Mouse (Mus musculus) testis, adult 2 months (tissue): ENCODE measurements around the gene Gm20388. TPM values are rescaled to one million over a fixed set of nuclear protein-coding genes. Genes with fewer than 3 reads are reported as not detected.

Experiments used
- H3K27ac ChIP-seq: fragments of 200-500 bp; 2 replicates; pipeline ENCODE4 v1.5.1; 2012; ENCODE audit warnings: low read depth, low read length; ENCODE audit not compliant: control insufficient read depth, insufficient read depth
- H3K27me3 ChIP-seq: fragments of 200-500 bp; 2 replicates; pipeline ENCODE4 v1.6.1; 2012; ENCODE audit warnings: mild to moderate bottlenecking, low read length, moderate library complexity; ENCODE audit not compliant: control insufficient read depth, insufficient read depth
- H3K36me3 ChIP-seq: fragments of 200-500 bp; 2 replicates; pipeline ENCODE4 v1.6.1; 2012; ENCODE audit warnings: mild to moderate bottlenecking, low read length; ENCODE audit not compliant: control insufficient read depth, insufficient read depth
- H3K4me1 ChIP-seq: fragments of 200-500 bp; 2 replicates; pipeline ENCODE4 v1.6.1; 2012; ENCODE audit warnings: low read length; ENCODE audit not compliant: control insufficient read depth, insufficient read depth
- H3K4me3 ChIP-seq: fragments of 200-500 bp; 2 replicates; pipeline ENCODE4 v1.5.1; 2012; ENCODE audit warnings: low read depth, mild to moderate bottlenecking, low read length, moderate library complexity, mixed read lengths; ENCODE audit not compliant: control insufficient read depth
- CTCF ChIP-seq: fragments of 200-500 bp; IDR thresholded peaks from 2 replicates; pipeline ENCODE4 v1.5.1; 2012; ENCODE audit warnings: low read depth, mild to moderate bottlenecking, inconsistent platforms, low read length, moderate library complexity; ENCODE audit not compliant: control insufficient read depth, insufficient read depth, insufficient replicate concordance
- POLR2A ChIP-seq: fragments of 200-500 bp; IDR thresholded peaks from 2 replicates; pipeline ENCODE4 v1.6.1; 2012; ENCODE audit warnings: low read depth, mild to moderate bottlenecking, inconsistent platforms, low read length, moderate library complexity; ENCODE audit not compliant: control insufficient read depth
- polyA plus RNA-seq: library from polyadenylated mRNA; depleted of rRNA; stranded (reverse); fragments of >200 nt; gene quantifications from 2 replicates; pipeline ENCODE4 v1.2.3, GENCODE M21; 2012

Gene Gm20388
- polyA plus RNA-seq, 1 experiment, result 5.6 TPM

DNA sequence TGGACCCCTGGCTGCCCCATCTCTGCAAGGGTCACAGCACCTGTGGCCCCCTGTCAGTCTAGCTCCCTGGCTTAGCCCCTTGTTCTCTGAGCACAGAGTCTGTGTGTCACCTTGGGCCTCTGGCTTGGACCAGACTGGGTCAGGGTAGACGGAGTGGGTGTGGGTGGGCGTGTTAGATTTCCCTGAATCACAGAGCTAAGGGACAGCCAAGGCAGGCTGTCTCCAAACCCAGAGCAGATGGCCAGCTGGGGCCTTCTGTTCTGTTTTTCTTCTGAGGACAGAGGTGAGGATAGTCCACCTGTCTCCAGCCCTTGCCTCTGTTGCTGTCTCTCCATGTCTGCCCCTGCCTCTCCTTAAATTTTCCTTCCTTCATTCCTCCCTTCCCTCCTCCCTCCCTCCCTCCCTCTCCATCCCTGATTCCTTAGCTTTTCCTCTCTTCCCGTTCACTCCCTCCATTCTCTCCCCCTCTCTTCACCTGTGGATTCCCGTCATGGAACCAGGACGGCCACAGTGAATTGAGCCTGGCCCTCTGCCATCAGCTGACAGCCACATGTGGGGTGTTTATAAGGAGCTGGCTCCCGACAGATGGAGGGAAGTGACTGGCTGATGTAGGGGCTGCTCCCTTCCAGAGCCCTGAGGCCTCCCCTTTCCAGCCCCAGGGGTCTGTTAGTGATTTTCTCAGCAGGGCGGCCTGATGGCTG is 1852.5 kb downstream of the Gm20388 start:
- H3K4me3 ChIP-seq, result no peak overlapping the region
- no peak overlapping the region for H3K27ac ChIP-seq
- H3K4me1 ChIP-seq, result peaks cover 6% of the 10 kb centered on the region; the same call in 1 of the 2 replicates
- no peaks in the 10 kb centered on the region for H3K36me3 ChIP-seq
- H3K27me3 ChIP-seq, result no peaks in the 10 kb centered on the region
- TF ChIP-seq POLR2A (no peak), CTCF (no peak)

- no peak overlapping the region for H3K27ac ChIP-seq
- TF ChIP-seq POLR2A (no peak), CTCF (no peak)
- H3K27me3 ChIP-seq, result no peaks in the 10 kb centered on the region
- no peaks in the 10 kb centered on the region for H3K36me3 ChIP-seq
- H3K4me1 ChIP-seq, result peaks cover 6% of the 10 kb centered on the region; the same call in 1 of the 2 replicates
- no peak overlapping the region for H3K4me3 ChIP-seq
Observed at GRCm38 (mm10) chr8:121763700-121764013, 1853.0 kb downstream of the Gm20388 start.

GRCm38 (mm10) chr8:121765594-121766138 is 1855.0 kb downstream of the Gm20388 start:
- H3K36me3 ChIP-seq, result no peaks in the 10 kb centered on the region
- H3K27me3 ChIP-seq, result no peaks in the 10 kb centered on the region
- H3K4me3 ChIP-seq, result no peak overlapping the region
- H3K4me1 ChIP-seq, result peaks cover 10% of the 10 kb centered on the region
- no peak overlapping the region for H3K27ac ChIP-seq
- TF ChIP-seq POLR2A (no peak), CTCF (no peak)

DNA sequence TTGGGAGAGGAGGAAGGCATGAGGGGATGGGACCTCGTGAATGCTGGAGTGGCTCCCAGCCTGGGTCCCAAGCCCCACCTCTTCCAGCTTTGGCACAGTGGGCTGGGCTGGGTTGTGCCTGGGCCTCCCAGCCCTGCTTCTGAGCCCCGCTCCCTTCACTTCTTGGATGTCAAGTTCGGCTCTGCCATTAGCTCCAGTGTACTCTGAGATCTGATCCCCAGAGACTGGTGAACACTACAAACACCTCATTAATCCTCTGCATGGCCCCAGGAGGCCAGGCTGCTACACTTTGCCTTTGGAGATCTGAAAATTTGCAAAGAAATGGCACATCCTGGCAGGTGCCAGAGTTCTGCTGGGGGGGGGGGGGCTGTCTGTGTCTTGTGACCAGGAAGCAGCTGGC is 1858.5 kb downstream of the Gm20388 start:
- no peak overlapping the region for H3K27ac ChIP-seq

GRCm38 (mm10) chr8:121769621-121770020 is 1859.0 kb downstream of the Gm20388 start:
- H3K4me1 ChIP-seq, result peaks cover 18% of the 10 kb centered on the region
- no peak overlapping the region for H3K27ac ChIP-seq
- no peak overlapping the region; the same call in 1 of the 2 replicates for H3K4me3 ChIP-seq
- H3K36me3 ChIP-seq, result no peaks in the 10 kb centered on the region
- H3K27me3 ChIP-seq, result no peaks in the 10 kb centered on the region
- no peak for TF ChIP-seq CTCF
- TF ChIP-seq POLR2A, result no peak

More for the DNA sequence above, 1858.5 kb downstream of the Gm20388 start:
- H3K36me3 ChIP-seq, result no peaks in the 10 kb centered on the region
- TF ChIP-seq CTCF (no peak), POLR2A (no peak)
- no peak overlapping the region for H3K4me3 ChIP-seq
- peaks cover 18% of the 10 kb centered on the region for H3K4me1 ChIP-seq
- no peaks in the 10 kb centered on the region for H3K27me3 ChIP-seq

DNA sequence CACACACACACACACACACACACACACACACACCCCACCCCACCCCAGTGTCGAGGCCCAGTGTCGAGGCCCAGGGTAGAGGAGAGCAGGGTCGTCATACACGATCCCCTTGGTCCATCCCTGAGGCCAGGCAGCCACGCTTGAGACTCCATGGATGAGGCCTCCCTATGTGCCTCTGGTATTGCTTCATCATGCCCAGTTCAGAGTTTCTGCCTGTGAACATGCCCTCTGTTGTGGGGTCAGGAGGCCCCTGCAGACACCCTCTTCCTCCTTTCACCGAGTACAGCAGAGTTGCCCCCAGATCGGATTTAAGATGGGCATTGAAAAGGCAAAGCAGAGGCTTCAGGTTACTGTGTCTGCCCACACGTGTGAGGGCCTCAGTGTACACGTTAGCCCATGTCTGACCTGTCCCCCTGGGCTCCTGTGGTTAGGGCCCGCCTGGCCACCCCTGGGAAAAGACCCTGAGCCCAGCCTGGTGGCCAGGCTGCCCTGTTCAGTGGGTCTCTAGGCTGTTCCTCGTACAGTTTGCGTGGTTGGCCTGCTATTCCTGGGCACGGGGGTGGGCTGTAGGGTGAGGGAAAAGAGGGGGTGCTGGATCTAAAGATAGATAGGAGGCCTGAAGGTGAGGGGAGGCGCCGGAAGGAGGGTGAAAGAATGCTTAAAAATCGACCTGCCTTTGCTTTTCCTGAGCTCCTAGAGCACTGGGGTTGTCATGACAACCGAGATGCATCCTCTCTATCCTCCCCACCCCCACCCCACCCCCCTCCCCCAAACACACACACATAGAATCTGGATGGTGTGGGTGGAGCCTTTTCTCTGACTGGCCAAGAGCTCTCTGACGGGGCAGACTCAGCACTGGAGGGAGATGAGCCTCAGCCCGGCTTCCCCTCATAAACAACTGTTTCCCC is 1860.5 kb downstream of the Gm20388 start:
- H3K27me3 ChIP-seq, result no peaks in the 10 kb centered on the region
- TF ChIP-seq CTCF (no peak), POLR2A (no peak)
- H3K4me3 ChIP-seq, result peak overlapping the region; percentile 75
- no peak overlapping the region for H3K27ac ChIP-seq
- peaks cover 18% of the 10 kb centered on the region for H3K4me1 ChIP-seq
- H3K36me3 ChIP-seq, result no peaks in the 10 kb centered on the region

GRCm38 (mm10) chr8:121773876-121774275 is 1863.2 kb downstream of the Gm20388 start:
- TF ChIP-seq CTCF, result no peak
- TF ChIP-seq POLR2A, result no peak
- Histone ChIP-seq H3K4me1 (peaks cover 18% of the 10 kb centered on the region), H3K27ac (no peak overlapping the region), H3K36me3 (no peaks in the 10 kb centered on the region), H3K27me3 (no peaks in the 10 kb centered on the region), H3K4me3 (no peak overlapping the region)
